Mouse (Mus musculus): ENCODE measurements at regions not wholly inside any gene's neighbourhood (a gene's known extent, or its start where the extent isn't known, plus 50 kb on each side); places are given as distances from the start of the nearest gene placed in this dataset.

- H3K4me2 ChIP-seq (replicated peaks; ENCODE audit: low read depth, low read length): no peak overlapping the region
- no peaks in the 10 kb centered on the region for H3K27me3 ChIP-seq (ENCODE audit: control insufficient read depth, insufficient read depth, low read length)
- H3K4me3 ChIP-seq (ENCODE audit: low read depth, low read length): no peak overlapping the region
- no peaks in the 10 kb centered on the region for H3K9me3 ChIP-seq (ENCODE audit: control insufficient read depth, low read length)
- no peak for DNase-seq (ENCODE audit: low spot score)
- H3K4me1 ChIP-seq (replicated peaks; ENCODE audit: control insufficient read depth, insufficient read depth, low read length): no peaks in the 10 kb centered on the region
- H3K9ac ChIP-seq (ENCODE audit: low read depth, low read length): no peak overlapping the region
- no peak for ATAC-seq (ENCODE audit: low FRiP score)
- H3K27ac ChIP-seq (ENCODE audit: low read depth, low read length): no peak overlapping the region
- H3K36me3 ChIP-seq (ENCODE audit: control insufficient read depth, insufficient read depth, low read length): no peaks in the 10 kb centered on the region
- WGBS: 84% methylated on average over 3 of the region's 3 CpGs
Measured at GRCm38 (mm10) chr9:14207561-14207936, 67.3 kb upstream of the Sesn3 start.

- H3K4me2 ChIP-seq (replicated peaks; ENCODE audit: low read depth, low read length): no peak overlapping the region
- H3K27ac ChIP-seq (ENCODE audit: low read depth, low read length): no peak overlapping the region
- no peak overlapping the region for H3K4me3 ChIP-seq (ENCODE audit: low read depth, low read length)
- DNase-seq (ENCODE audit: low spot score) (no peak), ATAC-seq (ENCODE audit: low FRiP score) (no peak)
- no peaks in the 10 kb centered on the region for H3K27me3 ChIP-seq (ENCODE audit: control insufficient read depth, insufficient read depth, low read length)
- H3K9me3 ChIP-seq (ENCODE audit: control insufficient read depth, low read length): no peaks in the 10 kb centered on the region
- WGBS: 94% methylated on average over 2 of the region's 2 CpGs
- H3K4me1 ChIP-seq (replicated peaks; ENCODE audit: control insufficient read depth, insufficient read depth, low read length): no peaks in the 10 kb centered on the region
- no peak overlapping the region for H3K9ac ChIP-seq (ENCODE audit: low read depth, low read length)
- no peaks in the 10 kb centered on the region for H3K36me3 ChIP-seq (ENCODE audit: control insufficient read depth, insufficient read depth, low read length)
Measured at GRCm38 (mm10) chr9:14213283-14213682, 61.6 kb upstream of the Sesn3 start.

GRCm38 (mm10) chr9:14215171-14215782 lies 59.6 kb upstream of the Sesn3 start:
- whole genome bisulfite sequencing: 66% methylated on average over 5 of the region's 5 CpGs
- no peaks in the 10 kb centered on the region for H3K9me3 ChIP-seq (ENCODE audit: control insufficient read depth, low read length)
- no peak overlapping the region for H3K9ac ChIP-seq (ENCODE audit: low read depth, low read length)
- no peak overlapping the region for H3K4me2 ChIP-seq (replicated peaks; ENCODE audit: low read depth, low read length)
- no peak overlapping the region for H3K4me3 ChIP-seq (ENCODE audit: low read depth, low read length)
- H3K27me3 ChIP-seq (ENCODE audit: control insufficient read depth, insufficient read depth, low read length): no peaks in the 10 kb centered on the region
- no peak for DNase-seq (ENCODE audit: low spot score)
- no peak overlapping the region for H3K27ac ChIP-seq (ENCODE audit: low read depth, low read length)
- H3K36me3 ChIP-seq (ENCODE audit: control insufficient read depth, insufficient read depth, low read length): no peaks in the 10 kb centered on the region
- no peak for ATAC-seq (ENCODE audit: low FRiP score)
- H3K4me1 ChIP-seq (replicated peaks; ENCODE audit: control insufficient read depth, insufficient read depth, low read length): no peaks in the 10 kb centered on the region

GRCm38 (mm10) chr9:14215961-14216360 lies 58.9 kb upstream of the Sesn3 start:
- Histone ChIP-seq H3K9me3 (ENCODE audit: control insufficient read depth, low read length) (no peaks in the 10 kb centered on the region), H3K9ac (ENCODE audit: low read depth, low read length) (no peak overlapping the region), H3K27me3 (ENCODE audit: control insufficient read depth, insufficient read depth, low read length) (no peaks in the 10 kb centered on the region), H3K4me3 (ENCODE audit: low read depth, low read length) (no peak overlapping the region), H3K36me3 (ENCODE audit: control insufficient read depth, insufficient read depth, low read length) (no peaks in the 10 kb centered on the region), H3K27ac (ENCODE audit: low read depth, low read length) (no peak overlapping the region), H3K4me1 (replicated peaks; ENCODE audit: control insufficient read depth, insufficient read depth, low read length) (no peaks in the 10 kb centered on the region), H3K4me2 (replicated peaks; ENCODE audit: low read depth, low read length) (no peak overlapping the region)
- 83% methylated on average over 5 of the region's 5 CpGs for WGBS
- DNase-seq (ENCODE audit: low spot score) (no peak), ATAC-seq (ENCODE audit: low FRiP score) (no peak)

- no peaks in the 10 kb centered on the region for H3K27me3 ChIP-seq (ENCODE audit: control insufficient read depth, insufficient read depth, low read length)
- no peaks in the 10 kb centered on the region for H3K4me1 ChIP-seq (replicated peaks; ENCODE audit: control insufficient read depth, insufficient read depth, low read length)
- H3K27ac ChIP-seq (ENCODE audit: low read depth, low read length): no peak overlapping the region
- no peaks in the 10 kb centered on the region for H3K36me3 ChIP-seq (ENCODE audit: control insufficient read depth, insufficient read depth, low read length)
- H3K4me2 ChIP-seq (replicated peaks; ENCODE audit: low read depth, low read length): no peak overlapping the region
- H3K4me3 ChIP-seq (ENCODE audit: low read depth, low read length): no peak overlapping the region
- ATAC-seq (ENCODE audit: low FRiP score): no peak
- no peak overlapping the region for H3K9ac ChIP-seq (ENCODE audit: low read depth, low read length)
- no peaks in the 10 kb centered on the region for H3K9me3 ChIP-seq (ENCODE audit: control insufficient read depth, low read length)
- 61% methylated on average over 2 of the region's 2 CpGs for WGBS
- DNase-seq (ENCODE audit: low spot score): no peak
Measured at GRCm38 (mm10) chr9:14222936-14223335, 51.9 kb upstream of the Sesn3 start.
